Mouse (Mus musculus) embryonic facial prominence, embryonic 14.5 days (tissue): Measurements from ENCODE around the gene Hsf5. TPM values are rescaled to one million over a fixed set of nuclear protein-coding genes. Genes with fewer than 3 reads are reported as not detected.

ENCODE experiments used
- ATAC-seq: fragments of 200-750 bp; cut with Nextera tagmentation; 2 replicates; pipeline ENCODE4 v1.8.0; 2017; ENCODE audit warnings: low read depth, moderate number of reproducible peaks, moderate TSS enrichment
- DNase-seq: peaks from one replicate; pipeline ENCODE4 v3.0.0-alpha.2; 2015; ENCODE audit warnings: low spot score
- H3K27ac ChIP-seq: fragments of 300-500 bp; sonication (generic); replicated peaks from 2 replicates; pipeline ENCODE4 v1.5.1; 2014; ENCODE audit warnings: low read depth, mild to moderate bottlenecking, low read length, moderate library complexity
- H3K27me3 ChIP-seq: fragments of 300-500 bp; sonication (generic); replicated peaks from 2 replicates; pipeline ENCODE4 v1.6.1; 2014; ENCODE audit warnings: low read length; ENCODE audit not compliant: control insufficient read depth, insufficient read depth
- H3K36me3 ChIP-seq: fragments of 300-500 bp; sonication (generic); 2 replicates; pipeline ENCODE4 v1.6.1; 2014; ENCODE audit warnings: low read length, mixed read lengths; ENCODE audit not compliant: control insufficient read depth, insufficient read depth
- H3K4me1 ChIP-seq: fragments of 300-500 bp; sonication (generic); 2 replicates; pipeline ENCODE4 v1.6.1; 2014; ENCODE audit warnings: antibody characterized with exemption, low read length; ENCODE audit not compliant: control insufficient read depth, insufficient read depth
- H3K4me2 ChIP-seq: fragments of 300-500 bp; sonication (generic); 2 replicates; pipeline ENCODE4 v1.6.1; 2014; ENCODE audit warnings: low read depth, mild to moderate bottlenecking, low read length, moderate library complexity, mixed read lengths
- H3K4me3 ChIP-seq: fragments of 300-500 bp; sonication (generic); 2 replicates; pipeline ENCODE4 v1.5.1; 2014; ENCODE audit warnings: low read depth, mild to moderate bottlenecking, low read length
- H3K9ac ChIP-seq: fragments of 300-500 bp; sonication (generic); 2 replicates; pipeline ENCODE4 v1.6.1; 2014; ENCODE audit warnings: low read depth, mild to moderate bottlenecking, low read length, moderate library complexity, mixed read lengths
- H3K9me3 ChIP-seq: fragments of 300-500 bp; sonication (generic); 2 replicates; pipeline ENCODE4 v1.6.1; 2016; ENCODE audit warnings: low read length; ENCODE audit not compliant: control insufficient read depth
- WGBS: fragments of 180-500 bp; shearing (Covaris S2); extraction: QIAGEN DNeasy Blood & Tissue Kit; methylation state at CpG from one replicate; pipeline ENCODE4 v1.1.7; 2014; 5-methylcytosine and 5-hydroxymethylcytosine counted together
- polyA plus RNA-seq: library from polyadenylated mRNA; unstranded; fragments of >200 nt; fragmentation: Nextera tagmentation; extraction: Ambion mirVana; gene quantifications from 2 replicates; pipeline ENCODE4 v1.2.1, GENCODE M21; 2014

The Hsf5 gene
- polyA plus RNA-seq, result 0.17 and 0.25 TPM in 2 replicates

DNA sequence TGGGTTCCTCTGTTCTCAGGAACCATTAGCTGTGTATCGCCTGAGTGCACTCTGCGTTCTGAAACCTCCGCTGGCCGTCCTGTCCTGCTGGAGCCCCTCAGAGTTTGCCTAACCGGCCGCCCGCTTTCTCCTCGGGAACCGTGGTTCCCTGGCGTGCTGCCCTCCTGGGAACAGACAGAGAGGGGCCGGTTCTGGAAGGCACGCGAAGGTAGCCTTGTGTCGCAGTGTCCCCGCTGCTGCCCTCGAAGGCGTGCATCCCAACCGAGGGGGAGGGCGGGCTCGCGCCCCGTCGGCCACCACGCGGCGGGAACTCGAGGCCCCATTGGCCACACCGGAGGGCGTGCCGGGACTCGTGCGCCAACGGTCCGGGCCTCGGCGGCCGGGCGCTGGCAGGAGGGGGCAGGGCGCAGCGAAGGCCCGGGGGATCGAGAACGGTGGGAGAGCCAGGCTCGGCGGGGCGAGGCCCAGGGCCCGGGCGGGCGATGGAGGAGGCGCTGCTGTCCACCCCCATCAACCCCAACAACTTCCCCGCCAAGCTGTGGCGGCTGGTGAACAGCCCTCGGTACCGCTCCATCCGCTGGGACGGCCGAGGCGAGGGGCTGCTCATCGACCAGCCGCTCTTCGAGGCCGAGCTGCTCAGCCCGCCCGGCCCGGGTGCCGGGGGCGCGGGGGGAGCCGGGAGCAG, at the start of gene Hsf5:
TSS of gene Hsf5 (plus strand) at position 375 of the 685 bp plus-strand sequence.
- Histone ChIP-seq H3K27me3 (no peaks in the 10 kb centered on the region), H3K27ac (no peak within 1 kb of the TSS), H3K4me1 (no peaks in the 10 kb centered on the region), H3K9me3 (no peaks in the 10 kb centered on the region), H3K4me3 (no peak within 1 kb of the TSS), H3K9ac (no peak within 1 kb of the TSS), H3K4me2 (no peak within 1 kb of the TSS), H3K36me3 (peaks cover 64% of the 10 kb centered on the region)
- 94% methylated on average over 26 of the region's 69 CpGs for WGBS
- ATAC-seq (no peak), DNase-seq (no peak)

DNA sequence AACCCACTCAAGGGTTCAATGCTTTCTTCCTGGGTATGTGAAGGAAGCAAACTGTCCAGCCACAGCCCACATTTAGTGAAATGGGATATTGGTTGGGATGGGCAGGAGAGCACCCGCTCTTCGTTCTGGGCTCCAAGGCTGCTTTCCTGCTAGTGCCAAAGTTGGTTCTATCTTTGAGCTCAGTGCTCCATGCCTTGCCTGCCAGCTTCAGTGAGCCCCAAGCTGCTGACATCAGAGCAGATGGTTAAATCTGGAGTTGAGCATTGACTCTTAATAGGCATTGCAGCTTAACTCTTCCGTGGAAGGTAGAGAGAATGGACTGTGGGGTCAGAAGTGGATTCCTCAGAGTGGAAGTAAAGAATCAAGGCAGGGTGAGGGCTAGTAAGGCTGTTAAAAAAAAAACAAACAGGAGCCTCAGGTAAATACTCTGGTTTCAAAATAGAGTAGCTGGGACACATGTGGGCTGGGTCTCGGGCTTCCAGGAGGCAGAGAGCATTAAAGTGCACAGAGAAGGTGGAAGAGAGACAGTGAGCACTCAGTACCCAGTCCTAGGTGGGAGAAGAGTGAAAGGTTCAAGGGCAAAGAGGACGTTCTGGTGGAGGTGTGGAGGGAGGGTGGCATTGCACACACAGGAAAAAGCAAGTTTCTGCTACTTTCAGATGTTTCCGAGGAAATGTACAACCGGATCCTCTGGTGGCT, 48.6 kb upstream of the Hsf5 start, which contains the start of gene Sept4:
TSS of gene Sept4 (plus strand) at position 649 of the 699 bp plus-strand sequence.
- no peak within 1 kb of the TSS for H3K4me2 ChIP-seq
- ATAC-seq (no peak), DNase-seq (no peak)
- no peaks in the 10 kb centered on the region for H3K36me3 ChIP-seq
- peaks cover 5% of the 10 kb centered on the region; the same call in 1 of the 2 replicates for H3K4me1 ChIP-seq
- H3K27ac ChIP-seq, result no peak within 1 kb of the TSS
- H3K27me3 ChIP-seq, result no peaks in the 10 kb centered on the region
- 81% methylated on average over 7 of the region's 7 CpGs for WGBS
- H3K4me3 ChIP-seq, result no peak within 1 kb of the TSS
- H3K9ac ChIP-seq, result no peak within 1 kb of the TSS
- no peaks in the 10 kb centered on the region for H3K9me3 ChIP-seq

DNA sequence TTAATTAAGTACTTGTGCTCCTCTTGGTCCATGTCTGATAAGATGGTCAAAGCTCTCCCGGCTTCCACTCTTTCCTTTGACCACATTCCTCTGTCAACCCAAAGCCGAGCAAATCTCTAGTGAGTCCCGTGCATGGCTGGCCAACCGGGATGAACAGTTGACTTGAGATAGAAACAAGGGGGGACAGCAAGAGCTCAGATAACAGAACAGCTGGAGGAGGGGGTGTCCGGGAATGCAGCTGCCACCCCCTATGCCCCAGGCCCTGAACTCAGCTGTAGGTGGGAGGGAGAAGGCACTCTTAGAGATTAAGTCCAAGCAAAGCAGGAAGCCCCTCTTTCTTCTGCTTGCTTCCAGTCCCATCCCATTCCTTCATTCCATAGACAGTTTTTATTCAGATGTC, 46.2 kb upstream of the Hsf5 start:
- peaks cover 9% of the 10 kb centered on the region for H3K4me1 ChIP-seq
- no peak for DNase-seq
- no peak overlapping the region for H3K4me3 ChIP-seq
- no peaks in the 10 kb centered on the region for H3K36me3 ChIP-seq
- H3K9me3 ChIP-seq, result no peaks in the 10 kb centered on the region
- peak overlapping the region; percentile 28; the same call in 1 of the 2 replicates for H3K27ac ChIP-seq
- no peak overlapping the region for H3K9ac ChIP-seq
- no peaks in the 10 kb centered on the region for H3K27me3 ChIP-seq
- ATAC-seq, result peak; percentile 38; the same call in 1 of the 2 replicates
- WGBS, result 42% methylated on average over 5 of the region's 5 CpGs
- no peak overlapping the region for H3K4me2 ChIP-seq

DNA sequence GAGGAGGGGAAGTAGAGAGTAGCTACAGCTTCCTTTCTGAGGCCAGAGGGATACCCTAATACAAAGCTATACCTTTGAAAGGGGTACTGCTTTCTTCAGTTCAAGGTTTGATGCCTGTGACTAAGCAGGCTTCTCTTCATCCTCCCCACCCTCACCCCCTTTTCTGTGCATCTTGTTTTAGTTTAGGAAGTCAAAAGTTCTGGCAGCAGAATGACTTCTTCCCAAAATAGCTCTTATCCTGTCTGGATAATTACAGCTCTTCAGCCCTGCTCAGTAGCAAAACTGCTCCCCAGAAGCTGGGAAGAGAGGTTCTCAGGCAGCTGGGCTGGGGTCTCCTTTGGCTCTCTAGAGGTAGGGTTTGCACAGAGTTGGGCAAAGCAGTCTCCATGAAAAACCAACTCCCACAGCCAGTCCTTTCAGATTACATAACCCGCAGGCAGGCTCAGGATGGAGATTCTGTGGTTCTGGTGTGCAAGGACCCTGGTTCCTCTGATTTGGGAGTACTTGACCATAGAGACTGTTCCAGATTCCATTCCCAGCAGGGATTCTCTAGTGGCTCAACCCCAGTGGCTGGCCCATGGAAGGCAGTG, 45.5 kb upstream of the Hsf5 start:
- Histone ChIP-seq H3K27me3 (no peaks in the 10 kb centered on the region), H3K27ac (peak overlapping the region; percentile 28; the same call in 1 of the 2 replicates), H3K36me3 (no peaks in the 10 kb centered on the region), H3K4me3 (no peak overlapping the region), H3K9me3 (no peaks in the 10 kb centered on the region), H3K4me1 (peaks cover 9% of the 10 kb centered on the region), H3K9ac (no peak overlapping the region), H3K4me2 (no peak overlapping the region)
- peak; percentile 47 for DNase-seq
- no peak for ATAC-seq
- WGBS, result 86% methylated on average over 1 of the region's 1 CpGs

DNA sequence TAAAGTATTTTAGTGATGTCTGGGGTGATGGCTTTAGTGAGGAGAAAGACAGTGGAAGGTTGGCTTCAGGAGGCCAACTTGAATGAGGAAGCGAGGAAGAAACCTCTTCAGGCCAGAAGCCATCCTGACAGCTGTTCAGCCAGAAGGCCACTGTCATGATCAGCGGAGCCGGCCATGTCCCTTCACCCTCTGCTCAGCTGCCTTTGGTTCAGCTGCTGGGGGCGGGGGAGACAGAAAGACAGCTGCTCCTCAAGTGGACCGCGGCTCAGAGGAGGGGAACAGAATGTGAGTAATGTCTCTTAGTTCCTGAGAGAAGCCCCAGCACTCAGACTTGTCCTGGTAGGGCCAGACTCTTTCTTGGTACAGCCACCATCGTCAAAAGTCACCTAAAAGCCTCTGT, 43.2 kb upstream of the Hsf5 start:
- no peak overlapping the region for H3K4me3 ChIP-seq
- DNase-seq (peak; percentile 64), ATAC-seq (peak; percentile 45; the same call in 1 of the 2 replicates)
- H3K4me1 ChIP-seq, result peaks cover 19% of the 10 kb centered on the region
- no peak overlapping the region for H3K27ac ChIP-seq
- 69% methylated on average over 7 of the region's 7 CpGs for WGBS
- no peak overlapping the region for H3K9ac ChIP-seq
- H3K4me2 ChIP-seq, result no peak overlapping the region
- no peaks in the 10 kb centered on the region for H3K27me3 ChIP-seq
- no peaks in the 10 kb centered on the region for H3K36me3 ChIP-seq
- no peaks in the 10 kb centered on the region for H3K9me3 ChIP-seq

DNA sequence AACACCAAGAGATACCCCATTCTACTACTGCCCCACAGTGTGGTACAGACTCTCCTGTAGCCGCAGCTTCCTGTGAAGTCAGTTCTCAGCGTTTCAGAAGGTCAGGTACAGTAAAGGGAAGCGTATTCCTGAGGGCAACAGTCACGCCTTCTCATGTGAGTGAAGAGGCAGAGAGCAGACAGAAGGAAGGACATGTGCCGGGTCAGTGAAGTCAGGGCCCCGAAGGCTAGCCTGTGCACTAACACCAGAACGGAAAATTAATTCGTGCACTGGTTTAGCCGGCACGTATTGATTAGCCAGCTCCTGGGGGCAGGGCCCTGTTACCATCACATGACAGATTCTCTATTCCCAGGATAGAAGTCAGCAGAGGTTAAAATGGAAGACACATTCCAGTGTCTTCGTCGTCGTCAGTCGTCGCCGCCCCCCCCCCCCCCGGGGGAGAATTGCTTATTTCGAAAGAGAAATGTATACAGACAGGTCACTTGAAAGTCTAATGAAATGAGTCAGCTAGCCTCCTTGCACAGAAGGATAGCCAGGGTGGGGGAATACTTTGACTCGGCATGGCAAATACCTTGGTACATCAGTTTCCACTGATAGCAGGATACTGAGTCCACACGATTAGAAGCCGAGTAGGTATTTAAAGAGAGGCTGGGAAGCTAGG, 42.3 kb upstream of the Hsf5 start:
- WGBS, result 60% methylated on average over 21 of the region's 21 CpGs
- no peak overlapping the region for H3K4me2 ChIP-seq
- H3K9me3 ChIP-seq, result no peaks in the 10 kb centered on the region
- DNase-seq, result no peak
- H3K4me3 ChIP-seq, result no peak overlapping the region
- H3K27ac ChIP-seq, result peak overlapping the region; percentile 39; the same call in 1 of the 2 replicates
- no peaks in the 10 kb centered on the region for H3K27me3 ChIP-seq
- no peaks in the 10 kb centered on the region for H3K36me3 ChIP-seq
- H3K4me1 ChIP-seq, result peaks cover 19% of the 10 kb centered on the region
- ATAC-seq, result no peak
- no peak overlapping the region for H3K9ac ChIP-seq

DNA sequence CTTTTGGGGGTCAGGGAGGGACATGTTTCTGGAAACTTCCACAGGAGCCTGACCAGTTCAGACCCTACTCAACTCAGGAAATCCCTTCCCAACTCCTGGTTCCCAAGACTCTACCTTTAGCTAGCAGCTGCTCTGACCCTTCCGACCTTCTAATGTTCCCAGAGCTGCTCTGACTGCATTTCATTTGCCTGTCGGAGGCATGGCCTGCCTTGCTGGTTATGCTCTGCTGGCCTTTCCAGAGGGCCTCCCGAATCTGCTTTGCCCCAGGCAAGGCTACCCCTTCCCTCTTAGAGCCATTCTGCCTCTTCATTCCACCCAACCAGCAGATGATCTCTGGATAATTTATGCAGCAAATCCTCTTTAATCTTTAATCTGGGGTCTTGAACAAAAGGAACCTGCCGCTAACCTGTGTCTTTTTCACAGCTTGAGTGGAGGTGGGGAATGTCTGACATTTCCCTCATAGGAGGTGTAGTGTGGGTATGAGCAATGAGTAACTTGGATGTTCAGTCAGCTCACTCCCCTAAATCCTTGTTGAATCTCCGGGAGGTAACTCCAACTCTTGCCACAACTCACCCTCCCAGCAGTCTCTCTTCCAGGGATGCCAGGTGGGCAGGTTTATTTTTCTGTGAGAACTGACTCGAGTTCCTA, 39.2 kb upstream of the Hsf5 start:
- Histone ChIP-seq H3K4me2 (peak overlapping the region; percentile 85), H3K27ac (no peak overlapping the region), H3K9ac (peak overlapping the region; percentile 65)

More for the DNA sequence above, 39.2 kb upstream of the Hsf5 start:
- H3K36me3 ChIP-seq, result no peaks in the 10 kb centered on the region
- WGBS, result 24% methylated on average over 6 of the region's 6 CpGs
- H3K9me3 ChIP-seq, result no peaks in the 10 kb centered on the region
- DNase-seq (no peak), ATAC-seq (no peak)
- H3K4me1 ChIP-seq, result peaks cover 14% of the 10 kb centered on the region
- peak overlapping the region; percentile 47 for H3K4me3 ChIP-seq
- no peaks in the 10 kb centered on the region for H3K27me3 ChIP-seq
